Mouse (Mus musculus) adrenal gland, postnatal 25 days (tissue): ENCODE measurements at regions not wholly inside any gene's neighbourhood (a gene's known extent, or its start where the extent isn't known, plus 50 kb on each side); places are given as distances from the start of the nearest gene placed in this dataset.

Source experiments
- DNase-seq: peaks from one replicate; pipeline ENCODE4 v3.0.0; 2021; ENCODE audit warnings: mixed read lengths

DNA sequence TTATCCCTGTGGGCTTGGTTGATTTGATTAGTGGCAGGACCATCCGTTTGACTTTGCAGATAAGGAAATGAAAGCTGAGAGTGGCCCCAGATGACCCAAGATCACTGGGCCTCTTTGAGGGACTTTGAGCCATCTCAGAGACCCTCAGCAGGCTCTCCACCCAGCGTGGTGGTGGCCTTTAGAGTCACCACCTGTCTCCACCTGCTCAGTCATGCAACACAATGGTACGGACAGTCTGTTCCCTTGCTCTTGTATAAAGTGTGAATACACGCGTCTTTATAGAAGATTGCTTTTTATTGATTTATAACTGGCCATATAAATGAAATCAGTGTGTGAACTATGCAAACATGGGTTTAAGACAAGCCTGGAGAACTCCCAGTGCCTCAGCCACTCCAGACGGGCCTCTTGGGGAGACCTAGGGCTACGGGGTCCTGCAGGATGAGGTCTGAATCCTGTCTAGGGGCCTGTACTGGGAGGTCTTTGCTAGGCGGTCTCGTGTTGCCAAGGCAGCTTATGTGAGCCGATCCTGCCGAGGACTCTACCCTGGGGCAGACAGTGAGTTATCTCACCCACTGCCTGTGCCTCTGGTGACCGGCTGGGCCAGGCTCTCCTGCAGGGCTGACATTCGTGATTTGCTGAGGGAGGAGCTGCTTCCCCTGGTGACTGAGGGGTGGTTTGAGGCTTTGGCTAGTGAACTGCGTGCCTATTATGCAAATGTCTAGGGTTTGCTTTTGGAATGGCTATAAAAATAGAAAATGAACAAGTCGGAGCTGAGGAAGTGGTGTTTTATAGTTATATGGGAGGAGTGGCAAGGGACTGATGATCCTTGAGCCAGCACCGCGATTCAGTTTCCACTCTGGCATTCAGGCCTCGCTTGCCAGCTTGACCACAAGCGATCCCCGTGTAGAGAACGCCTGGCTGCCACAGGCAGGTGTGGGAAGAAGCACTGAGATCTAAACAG, 176.5 kb downstream of the Fam43a start:
- DNase-seq = no peak

DNA sequence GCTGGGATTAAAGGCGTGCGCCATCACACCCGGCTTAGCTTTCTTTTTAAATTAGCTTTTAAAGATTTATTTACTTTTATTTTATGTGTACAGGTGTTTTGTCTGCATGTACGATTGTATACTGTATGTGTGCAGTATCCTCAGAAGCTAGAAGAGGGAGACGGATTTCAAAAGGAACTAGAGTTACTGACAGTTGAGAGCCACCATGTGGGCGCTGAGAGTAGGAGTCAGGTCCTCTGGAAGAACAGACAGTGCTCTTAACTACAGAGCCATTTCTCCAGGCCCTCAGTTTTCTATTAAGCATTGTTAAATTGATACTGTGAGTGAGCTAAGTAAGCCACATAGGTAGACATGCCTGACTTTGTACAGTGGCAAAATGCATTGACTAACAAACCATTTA, 177.9 kb downstream of the Fam43a start:
- no peak for DNase-seq

DNA sequence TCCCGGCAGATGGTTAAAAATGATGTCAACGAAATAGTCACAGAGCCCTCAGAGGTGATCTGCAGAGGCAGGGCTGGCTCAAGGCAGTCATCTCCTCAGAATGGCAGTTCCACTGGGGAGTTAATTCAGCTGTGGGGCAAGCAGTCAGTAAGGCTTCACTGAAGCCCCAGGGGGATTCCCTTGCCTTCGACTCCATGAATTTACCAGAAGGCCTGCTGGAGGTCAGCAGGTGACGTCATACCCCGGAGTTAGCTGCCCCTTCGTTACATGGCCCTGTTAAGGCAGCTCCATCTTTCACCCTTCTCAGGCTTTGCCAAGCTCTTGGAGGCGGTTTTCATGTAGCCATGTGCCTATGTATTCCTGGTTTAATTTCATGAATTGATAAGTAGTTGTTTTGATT, 178.6 kb downstream of the Fam43a start:
- no peak for DNase-seq

DNA sequence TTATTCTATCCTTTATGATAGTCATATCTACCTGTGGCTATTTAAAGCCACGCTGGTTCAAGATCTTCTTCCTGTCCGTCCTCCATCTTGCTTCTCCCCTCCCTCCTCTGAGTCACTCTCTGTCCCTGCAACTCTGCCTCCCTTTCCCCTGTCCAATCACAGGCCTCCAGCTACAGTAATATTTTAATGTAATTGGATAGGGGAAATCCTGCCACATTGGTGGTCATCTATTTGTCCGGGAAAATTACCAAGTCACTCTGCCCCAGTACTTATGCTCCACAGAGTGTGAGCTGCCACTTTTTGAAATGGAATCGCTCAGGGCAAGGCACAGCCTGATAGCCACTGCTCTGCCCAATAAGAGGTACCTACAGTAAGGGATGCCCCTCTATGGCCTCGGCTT, 179.4 kb downstream of the Fam43a start:
- DNase-seq = no peak

DNA sequence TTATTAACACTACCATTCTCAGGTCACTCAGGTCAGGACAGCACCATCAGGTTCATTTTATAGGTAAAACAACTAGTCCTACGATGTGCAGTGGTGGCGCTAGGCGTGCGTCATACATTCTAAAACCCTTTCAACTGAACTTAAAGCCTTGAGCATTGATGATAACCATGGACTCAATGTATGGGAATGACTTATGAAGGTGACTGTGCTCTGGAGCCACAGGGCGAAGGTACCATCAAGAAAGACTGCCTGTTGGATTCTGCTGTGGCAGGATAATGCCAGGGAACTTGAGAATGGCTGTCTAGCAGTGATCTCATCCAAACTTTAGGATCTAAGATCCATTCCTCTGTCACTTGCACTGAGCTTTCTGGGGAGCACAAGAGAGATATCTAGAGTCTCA, 184.7 kb downstream of the Fam43a start:
- DNase-seq = no peak

DNA sequence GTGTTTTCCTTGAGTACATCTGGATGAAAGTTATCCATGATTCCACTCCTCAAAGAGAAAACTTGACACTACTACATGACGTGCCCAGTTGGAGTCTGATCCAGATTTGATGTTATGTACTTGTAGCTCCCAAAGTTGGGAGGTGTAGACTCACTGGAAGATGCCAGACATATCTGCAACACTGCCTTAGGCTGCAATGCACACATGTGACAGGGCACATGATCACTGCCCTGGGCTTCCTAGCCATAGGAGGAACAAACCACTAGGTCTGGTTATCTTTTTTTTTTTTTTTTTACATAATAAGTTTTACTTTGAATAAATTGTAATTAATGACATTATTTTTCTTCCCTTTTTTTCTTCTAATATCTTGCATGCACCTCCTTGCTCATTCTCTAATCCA, 185.4 kb downstream of the Fam43a start:
- DNase-seq = no peak

DNA sequence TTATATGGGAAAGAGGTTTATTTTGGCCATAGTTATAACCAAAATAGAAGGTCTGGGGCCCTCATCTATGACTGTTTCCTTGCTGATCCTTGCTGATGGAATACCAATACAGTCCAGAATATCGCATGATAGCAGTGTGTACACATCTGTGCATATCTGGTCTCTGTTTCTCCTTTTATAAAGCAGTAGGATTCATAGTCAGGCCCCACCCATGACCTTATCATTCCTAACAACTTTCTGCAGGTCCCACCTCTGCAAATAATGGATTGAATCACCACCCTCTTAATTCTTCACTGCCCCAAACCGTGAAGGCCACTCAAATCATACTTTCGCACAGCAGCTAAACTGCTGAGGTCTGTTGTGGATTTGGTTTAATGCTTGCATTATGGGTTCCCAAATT, 186.5 kb downstream of the Fam43a start:
- DNase-seq = no peak

DNA sequence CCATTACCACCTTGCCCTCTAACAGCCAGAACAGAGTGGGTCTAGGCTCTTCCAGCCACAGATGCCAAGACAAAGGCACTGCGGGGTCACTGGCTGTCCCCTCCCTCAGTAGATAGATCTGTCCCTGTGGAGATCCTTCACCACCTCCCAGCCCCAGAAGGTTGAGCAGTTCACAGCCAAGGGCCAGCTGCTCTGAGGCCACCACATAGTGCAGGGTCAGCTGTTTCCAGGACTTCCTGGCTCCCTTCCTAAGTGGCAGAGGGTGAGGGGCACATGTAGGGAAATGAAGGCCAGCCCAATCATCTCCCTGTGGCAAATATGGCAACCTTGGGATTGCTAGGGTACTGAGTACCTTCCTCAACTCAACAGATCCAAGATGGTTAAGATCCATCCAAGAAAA, 187.8 kb downstream of the Fam43a start:
- no peak for DNase-seq

DNA sequence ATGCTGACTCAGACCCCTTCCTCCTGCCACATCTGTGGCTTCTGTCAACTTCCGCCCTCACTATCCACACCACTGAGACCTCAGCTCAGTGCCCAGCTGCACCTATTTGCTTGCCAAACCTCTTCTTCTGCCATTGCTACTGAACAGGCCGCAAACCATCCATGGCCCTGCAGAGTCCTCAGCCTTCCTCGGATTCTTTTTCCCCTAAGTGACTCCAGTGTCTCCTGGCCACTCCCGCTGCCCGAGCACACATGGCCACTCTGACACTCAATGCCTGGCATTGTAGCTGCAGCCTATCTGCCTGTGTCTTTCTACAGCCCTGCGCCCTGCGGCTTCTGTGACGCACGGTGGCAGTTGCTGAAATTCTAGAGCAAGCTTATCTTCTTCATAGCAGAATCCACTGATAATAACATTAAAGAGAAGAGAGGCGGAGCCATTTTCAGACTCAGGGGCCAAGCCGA, 188.8 kb downstream of the Fam43a start:
- peak; percentile 24 for DNase-seq

DNA sequence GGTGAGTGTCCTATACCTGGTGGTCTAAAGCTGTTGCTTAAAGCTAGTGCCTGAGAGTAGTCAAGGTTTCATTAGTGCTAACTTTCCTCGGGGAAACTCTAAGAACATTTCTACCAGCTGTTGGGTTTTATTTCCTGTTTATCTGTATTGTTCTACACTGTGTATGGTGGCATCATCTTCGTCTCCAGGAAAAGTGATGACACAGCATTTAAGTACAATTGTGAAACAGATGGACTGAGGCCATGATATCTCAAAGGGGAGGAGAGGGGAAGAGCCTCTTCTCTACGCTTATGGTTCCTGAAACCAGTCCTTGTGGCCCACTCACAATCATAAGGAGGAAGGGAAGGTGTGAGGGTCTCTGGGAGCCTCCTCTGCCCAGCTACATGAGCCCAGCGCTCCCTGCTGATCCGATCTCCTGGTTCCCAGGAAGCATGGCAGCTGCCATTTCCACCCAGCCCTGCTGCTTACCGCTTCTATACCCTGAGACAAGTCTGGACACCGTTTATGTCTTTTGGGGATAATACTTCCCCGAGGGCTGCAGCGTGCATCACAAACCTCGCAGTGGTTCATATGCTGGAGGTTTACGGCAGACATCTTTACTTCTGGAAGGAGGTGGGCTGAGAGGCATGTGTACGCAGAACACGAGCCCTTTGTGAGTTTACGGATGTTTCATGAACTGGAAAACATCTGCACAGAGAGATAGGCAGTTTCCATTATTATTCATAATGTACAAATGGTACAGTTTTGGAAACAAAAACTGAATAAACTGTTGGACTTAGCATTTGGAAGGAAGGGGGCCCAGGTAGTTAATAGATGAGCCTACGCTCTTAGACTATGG, 189.6 kb downstream of the Fam43a start:
- DNase-seq = no peak

DNA sequence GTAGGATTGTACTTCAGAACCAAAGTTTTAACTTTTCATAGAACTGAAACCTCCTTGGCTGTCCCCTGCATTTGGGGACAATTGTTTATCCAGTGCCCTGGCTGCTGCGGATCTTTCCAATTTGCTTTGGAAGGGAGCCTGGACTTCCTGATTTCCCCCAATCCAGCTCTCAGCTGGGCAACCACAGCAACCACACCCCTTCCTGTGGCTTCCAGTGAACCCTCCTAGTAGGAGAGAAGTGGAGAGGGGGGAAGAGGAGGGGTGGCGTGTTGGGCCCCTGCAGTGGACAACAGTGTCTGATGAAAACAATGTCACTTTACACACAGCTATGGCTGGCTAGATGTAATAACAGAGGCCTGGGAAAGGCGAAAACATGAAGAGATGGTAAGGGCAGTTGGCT, 190.5 kb downstream of the Fam43a start:
- no peak for DNase-seq

DNA sequence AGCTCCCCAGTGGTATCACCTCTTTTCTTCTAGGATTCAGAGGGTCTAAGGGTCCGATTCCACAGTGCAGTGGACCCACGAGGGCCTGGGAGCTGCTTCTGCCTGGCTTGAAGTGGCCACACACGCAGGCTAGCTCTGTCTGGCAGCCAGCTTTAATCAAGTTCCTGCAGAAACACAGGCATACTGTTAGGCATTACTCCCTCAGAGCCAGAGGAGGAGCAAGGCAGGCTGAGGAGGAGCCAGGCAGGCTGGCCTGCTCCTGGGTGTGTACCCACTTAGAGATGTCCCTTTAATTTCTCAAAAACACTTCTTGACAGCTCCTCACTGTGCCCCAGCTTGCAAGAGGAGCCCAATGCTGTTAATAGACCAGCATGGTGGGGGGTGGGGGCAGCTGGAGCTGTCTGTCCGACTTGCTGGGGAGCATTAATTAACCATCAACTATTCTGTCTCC, 191.1 kb downstream of the Fam43a start:
- no peak for DNase-seq

DNA sequence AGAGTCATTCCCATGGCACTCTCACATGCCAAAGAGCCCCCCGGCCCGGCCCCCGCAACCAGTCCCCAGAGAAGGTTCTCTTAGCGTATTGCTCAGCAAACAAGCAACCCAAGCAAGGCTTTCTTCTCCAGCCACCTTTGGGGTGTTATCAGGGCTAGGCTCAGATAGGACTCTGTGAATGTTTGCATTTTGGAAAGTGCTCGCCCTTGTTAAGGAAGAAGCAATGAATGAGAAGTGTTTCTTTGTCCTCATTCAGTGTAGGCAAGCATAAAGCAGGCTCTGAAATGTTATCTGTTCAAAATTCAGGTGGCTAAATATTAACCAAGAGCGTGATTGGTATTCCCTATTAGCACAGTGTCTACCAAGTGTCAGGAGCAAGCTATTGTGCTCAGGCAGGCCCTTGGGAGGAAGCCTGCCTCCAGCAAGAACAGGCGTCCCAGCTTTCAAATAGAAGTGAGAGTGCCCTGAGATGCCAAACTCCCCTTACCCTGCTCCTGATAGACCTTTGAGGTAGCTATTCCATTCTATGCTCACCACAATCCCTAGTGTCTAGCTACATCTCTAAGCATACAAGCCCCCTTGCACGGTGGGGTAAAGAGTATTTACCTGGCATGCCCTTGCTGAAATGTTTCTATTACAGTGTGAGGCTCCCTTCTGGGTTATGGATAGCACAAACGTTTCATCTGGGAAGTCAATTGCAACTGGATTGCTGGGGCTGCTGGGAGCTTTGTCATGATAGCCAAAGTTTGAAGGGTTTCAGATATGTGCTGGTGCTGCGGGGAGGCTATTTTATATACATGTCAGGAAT, 191.7 kb downstream of the Fam43a start:
- DNase-seq = no peak

DNA sequence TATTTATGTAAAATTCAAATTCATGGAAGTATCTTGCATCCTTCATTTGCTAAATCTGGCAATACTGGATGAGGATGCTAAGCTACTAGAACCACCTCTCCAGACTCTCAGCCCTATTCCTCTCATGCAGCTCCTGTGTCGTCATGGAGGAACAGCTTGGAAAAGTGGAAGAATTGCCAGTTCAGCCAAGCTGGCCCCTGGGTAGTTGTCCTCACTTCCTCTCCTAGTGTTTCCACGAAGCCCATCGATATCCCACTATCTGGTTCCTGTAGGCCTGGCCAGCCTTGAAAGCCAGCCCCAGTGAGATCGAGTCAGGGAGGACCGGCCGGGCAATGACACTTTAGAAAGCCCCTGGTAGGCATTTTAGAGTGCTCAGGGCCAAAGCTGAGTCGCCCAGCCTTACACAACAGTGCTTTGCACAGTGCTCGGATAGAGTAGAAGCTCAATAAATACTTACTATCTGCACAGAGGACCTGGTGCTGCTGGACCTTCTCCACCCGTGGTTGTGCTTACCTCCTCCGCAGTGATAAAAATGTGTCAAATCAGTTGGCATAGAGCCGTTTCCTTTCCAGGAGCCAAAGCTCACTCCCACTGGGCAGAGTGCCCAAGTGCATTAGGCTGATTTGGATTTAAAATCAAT, 193.3 kb downstream of the Fam43a start:
- DNase-seq = no peak

DNA sequence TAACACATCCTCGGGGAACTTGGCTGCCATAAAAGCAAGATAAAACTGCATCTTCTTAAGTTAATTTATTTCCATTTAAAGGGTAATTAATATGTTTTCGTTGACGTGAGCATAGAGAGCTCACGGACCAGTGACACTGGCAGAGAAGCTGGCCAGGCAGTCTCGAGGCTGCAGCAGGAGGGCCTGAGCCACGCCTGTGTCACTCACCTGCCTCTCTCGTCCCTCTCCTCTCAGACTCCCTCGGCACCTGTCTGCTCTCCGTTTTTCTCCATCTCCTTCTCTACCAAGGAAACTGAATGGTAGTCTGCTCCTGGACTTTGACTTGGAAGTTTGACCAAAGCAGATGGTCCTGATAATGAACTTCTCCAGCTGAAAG, 193.8 kb downstream of the Fam43a start:
- no peak for DNase-seq

DNA sequence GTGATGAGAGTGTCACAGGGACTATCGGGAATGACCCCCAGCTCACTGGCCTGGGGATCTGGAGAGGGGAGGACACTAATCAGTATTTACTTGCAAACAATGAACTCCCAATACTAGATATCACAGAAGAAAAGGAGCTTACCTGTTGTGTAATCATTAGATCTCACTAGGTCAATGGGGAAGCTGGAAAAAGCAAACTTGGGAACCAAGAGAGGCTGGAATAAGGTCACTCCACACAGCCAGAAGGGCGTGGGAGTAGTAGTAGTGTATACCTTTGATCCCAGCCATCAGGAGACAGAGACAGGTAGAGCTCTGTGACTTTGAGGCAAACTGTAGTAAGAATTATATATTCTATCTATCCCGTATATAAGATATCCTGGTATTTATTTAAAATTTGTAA, 194.3 kb downstream of the Fam43a start:
- no peak for DNase-seq

DNA sequence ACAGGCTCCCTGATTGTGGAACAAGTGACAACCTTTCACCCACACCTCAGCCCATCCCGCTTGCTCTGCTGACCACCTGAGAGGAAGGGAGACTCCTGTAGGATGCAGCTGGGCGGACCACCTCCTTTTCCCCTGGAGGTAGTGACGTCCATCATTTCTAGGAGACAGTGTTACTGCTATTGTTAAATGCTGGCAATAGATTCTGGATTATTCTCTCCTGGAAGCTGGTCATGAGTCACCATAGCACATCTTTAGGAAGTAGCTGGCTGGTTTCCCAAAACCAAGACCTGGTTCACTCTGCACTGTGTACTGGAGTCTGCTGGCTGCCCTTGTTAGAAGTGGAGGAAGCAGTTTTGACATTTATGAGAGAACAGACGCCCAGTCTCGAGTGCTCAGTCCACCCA, 196.0 kb downstream of the Fam43a start:
- DNase-seq = no peak

DNA sequence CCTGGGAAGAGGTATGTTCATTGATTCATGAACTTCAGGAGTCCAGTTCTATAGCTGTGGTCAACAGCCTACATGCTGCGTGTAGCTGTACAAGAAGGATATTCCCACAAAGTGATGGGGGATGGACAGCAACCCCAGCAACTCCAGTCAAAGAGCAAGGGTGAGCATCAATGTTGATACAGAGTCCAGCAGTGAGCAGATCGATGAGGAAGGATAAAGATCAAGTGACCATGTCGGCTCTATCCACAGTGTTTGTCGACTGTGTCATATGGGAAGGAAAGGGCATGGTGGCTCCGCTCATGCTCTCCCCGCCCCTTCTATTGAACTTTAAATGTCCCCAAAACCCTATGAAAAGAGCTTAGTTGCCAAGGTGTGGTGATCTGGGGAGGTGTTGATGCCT, 196.6 kb downstream of the Fam43a start:
- DNase-seq = no peak

DNA sequence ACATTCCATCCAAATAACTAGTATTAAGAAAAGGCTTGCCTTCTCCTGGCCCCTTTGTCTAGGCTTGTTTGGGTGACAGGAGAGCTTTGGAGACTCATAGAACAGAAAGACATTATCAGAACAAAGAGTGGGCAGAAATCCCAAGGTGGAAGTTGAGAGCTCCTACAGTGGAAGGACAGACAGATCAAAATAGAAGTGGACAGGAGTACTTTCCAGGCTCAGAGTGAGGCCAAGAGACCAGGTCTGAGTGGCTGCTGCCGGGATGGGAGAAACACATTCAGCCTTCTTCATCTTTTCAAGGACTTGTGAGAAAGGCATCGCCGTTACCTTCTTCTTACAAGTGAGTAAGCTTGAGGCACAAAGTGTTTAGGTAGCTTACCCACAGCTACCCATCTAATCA, 197.5 kb downstream of the Fam43a start:
- DNase-seq = no peak

DNA sequence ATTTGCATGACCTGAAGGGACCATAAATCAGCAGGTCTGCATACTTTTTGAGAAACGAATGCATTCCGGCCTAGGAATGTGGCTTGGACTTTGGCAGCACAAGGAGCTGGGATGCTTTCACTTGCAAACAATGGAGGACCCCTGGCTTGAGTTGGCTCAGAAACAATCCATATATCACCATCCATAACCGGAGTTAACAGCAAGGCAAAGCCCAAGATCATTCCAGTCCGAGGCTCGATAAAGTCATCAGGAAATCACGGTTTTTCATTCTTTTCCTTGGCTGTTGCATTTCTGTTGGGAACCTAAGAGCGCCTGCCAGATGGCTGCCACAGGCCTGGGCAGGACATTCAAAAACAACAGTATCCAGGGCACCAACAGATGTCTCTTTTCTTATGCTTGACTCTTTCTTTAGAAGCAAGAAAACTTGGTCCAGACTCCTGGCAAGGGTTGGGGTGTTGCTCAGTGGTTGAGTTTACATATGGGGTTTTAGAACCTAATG, 198.5 kb downstream of the Fam43a start:
- no peak for DNase-seq

DNA sequence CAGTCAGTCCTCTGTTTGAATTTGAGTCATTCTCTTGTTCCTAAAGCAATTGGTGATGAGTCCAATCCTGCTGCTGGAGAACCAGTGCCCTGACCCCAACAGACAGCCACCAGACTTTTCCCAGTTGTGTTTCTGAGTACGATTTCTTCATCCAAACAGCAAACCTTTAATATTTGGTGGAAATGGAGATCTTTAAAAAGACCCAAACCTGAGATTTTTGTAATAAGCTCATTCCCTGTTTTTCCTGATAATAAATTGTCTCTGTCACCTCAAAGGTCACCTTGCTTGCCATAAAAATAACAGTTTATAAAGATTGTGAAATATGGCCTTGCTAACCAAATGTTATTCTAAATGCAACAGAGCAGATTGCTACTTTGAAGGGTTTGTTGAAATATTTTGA, 199.0 kb downstream of the Fam43a start:
- no peak for DNase-seq
